Mouse (Mus musculus) hindbrain, embryonic 12.5 days (tissue): Measurements from ENCODE around the gene Vmn2r81. TPM values are rescaled to one million over a fixed set of nuclear protein-coding genes. Genes with fewer than 3 reads are reported as not detected.
"Not testable (repeated sequence)": the region's sequence is repeated elsewhere in the genome, so short reads cannot be mapped to it uniquely, and the experiment has no call there.

Experiments used
- ATAC-seq: fragments of 200-750 bp; cut with Nextera tagmentation; 2 replicates; pipeline ENCODE4 v1.8.0; 2017; ENCODE audit warnings: moderate TSS enrichment; ENCODE audit not compliant: low FRiP score
- H3K27ac ChIP-seq: fragments of 300-500 bp; sonication (generic); 2 replicates; pipeline ENCODE4 v1.5.1; 2016; ENCODE audit warnings: mild to moderate bottlenecking
- H3K27me3 ChIP-seq: fragments of 300-500 bp; sonication (generic); 2 replicates; pipeline ENCODE4 v1.6.1; 2016; ENCODE audit warnings: mild to moderate bottlenecking
- H3K36me3 ChIP-seq: fragments of 300-500 bp; sonication (generic); 2 replicates; pipeline ENCODE4 v1.6.1; 2016; ENCODE audit warnings: mild to moderate bottlenecking
- H3K4me1 ChIP-seq: fragments of 300-500 bp; sonication (generic); 2 replicates; pipeline ENCODE4 v1.6.1; 2016
- H3K4me2 ChIP-seq: fragments of 300-500 bp; sonication (generic); replicated peaks from 2 replicates; pipeline ENCODE4 v1.6.1; 2016; ENCODE audit warnings: mild to moderate bottlenecking
- H3K4me3 ChIP-seq: fragments of 300-500 bp; sonication (generic); 2 replicates; pipeline ENCODE4 v1.5.1; 2016; ENCODE audit warnings: mild to moderate bottlenecking
- H3K9ac ChIP-seq: fragments of 300-500 bp; sonication (generic); 2 replicates; pipeline ENCODE4 v1.6.1; 2016; ENCODE audit warnings: mild to moderate bottlenecking, moderate library complexity
- H3K9me3 ChIP-seq: fragments of 300-500 bp; sonication (generic); replicated peaks from 2 replicates; pipeline ENCODE4 v1.6.1; 2016; ENCODE audit warnings: mild to moderate bottlenecking
- WGBS: fragments of 180-500 bp; shearing (Covaris S2); methylation state at CpG from one replicate; pipeline ENCODE4 v1.1.7; 2016; 5-methylcytosine and 5-hydroxymethylcytosine counted together
- polyA plus RNA-seq: library from polyadenylated mRNA; unstranded; fragments of >200 nt; fragmentation: Nextera tagmentation; extraction: Ambion mirVana; gene quantifications from 2 replicates; pipeline ENCODE4 v1.2.1, GENCODE M21; 2016

Vmn2r81 gene
- polyA plus RNA-seq, result not detected in 2 replicates

DNA sequence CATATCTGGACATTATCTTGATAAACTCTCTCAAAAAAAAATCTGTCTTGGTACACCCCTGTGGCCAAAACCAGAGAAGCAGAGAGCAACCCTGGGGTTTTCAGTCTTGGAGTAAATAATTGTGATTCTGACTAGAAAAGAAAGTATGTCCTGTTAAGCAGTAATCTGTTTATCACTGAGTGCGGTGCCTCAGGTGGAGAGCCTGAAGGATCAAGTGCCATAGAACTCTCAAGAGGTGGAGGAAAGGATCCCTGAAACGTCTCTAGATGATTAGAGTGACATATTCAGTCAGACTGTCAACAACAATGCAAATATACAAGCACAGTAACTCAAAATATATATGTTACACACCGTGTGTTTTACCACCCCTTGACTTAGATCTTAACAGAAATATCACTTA, at the start of gene Vmn2r81:
Gene Vmn2r81 (plus strand): TSS at position 301 of the 400 bp plus-strand sequence.
- 69% methylated on average over 3 of the region's 3 CpGs for WGBS
- H3K27ac ChIP-seq, H3K36me3 ChIP-seq, H3K4me2 ChIP-seq, H3K27me3 ChIP-seq, H3K4me1 ChIP-seq, H3K9ac ChIP-seq, ATAC-seq, H3K4me3 ChIP-seq, H3K9me3 ChIP-seq: not testable (repeated sequence)

DNA sequence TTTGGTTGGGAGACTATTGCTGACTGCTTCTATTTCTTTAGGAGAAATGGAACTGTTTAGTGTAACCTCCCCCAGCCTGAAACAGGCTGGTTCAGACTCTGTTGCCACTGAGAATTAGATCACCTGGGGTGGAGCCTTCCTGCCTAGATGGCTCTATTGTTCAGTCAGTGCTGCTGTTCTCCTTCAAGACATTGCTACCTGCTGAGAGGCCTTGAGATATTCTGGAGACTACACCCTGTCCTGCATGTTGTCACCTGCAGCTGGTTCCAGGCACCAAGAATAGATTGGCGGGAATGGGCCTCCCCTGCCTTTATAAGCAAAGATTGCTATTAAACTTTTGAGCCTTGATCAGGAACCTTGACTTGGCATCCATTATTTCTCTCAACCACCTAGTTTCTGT, 47.5 kb upstream of the Vmn2r81 start:
- H3K27me3 ChIP-seq, result not testable (repeated sequence)

GRCm38 (mm10) chr10:79220432-79220831, 27.1 kb upstream of the Vmn2r81 start:
- Histone ChIP-seq H3K4me2 (no peak overlapping the region), H3K4me3 (no peak overlapping the region), H3K4me1 (no peaks in the 10 kb centered on the region), H3K27ac (no peak overlapping the region), H3K9ac (no peak overlapping the region), H3K9me3 (no peaks in the 10 kb centered on the region), H3K36me3 (no peaks in the 10 kb centered on the region), H3K27me3 (no peaks in the 10 kb centered on the region)
- ATAC-seq, result no peak

More for the DNA sequence above, 47.5 kb upstream of the Vmn2r81 start:
- H3K9ac ChIP-seq, H3K36me3 ChIP-seq, H3K9me3 ChIP-seq, H3K4me3 ChIP-seq, H3K4me1 ChIP-seq, H3K27ac ChIP-seq, H3K4me2 ChIP-seq, ATAC-seq: not testable (repeated sequence)
- WGBS, result 57% methylated on average over 1 of the region's 1 CpGs

DNA sequence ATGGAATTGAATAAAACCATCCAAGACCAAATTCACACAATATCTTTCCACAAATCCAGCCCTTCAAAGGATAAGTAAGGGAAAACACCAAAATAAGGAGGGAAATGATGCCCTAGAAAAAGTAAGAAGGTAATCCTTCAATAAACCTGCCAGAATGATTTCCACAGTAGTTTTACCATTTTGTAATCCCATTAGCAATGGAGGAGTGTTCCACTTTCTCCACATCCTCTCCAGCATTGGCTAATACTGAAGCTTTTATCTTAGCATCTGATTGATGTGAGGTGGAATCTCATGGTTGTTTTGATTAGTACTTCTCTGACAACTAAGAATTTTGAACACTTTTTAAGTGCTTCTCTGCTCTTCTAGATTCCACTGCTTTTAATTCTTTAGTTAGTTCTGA, 25.9 kb upstream of the Vmn2r81 start:
- Histone ChIP-seq H3K9ac (no peak overlapping the region), H3K9me3 (no peaks in the 10 kb centered on the region), H3K4me2 (no peak overlapping the region), H3K27me3 (no peaks in the 10 kb centered on the region), H3K27ac (no peak overlapping the region), H3K36me3 (no peaks in the 10 kb centered on the region), H3K4me1 (no peaks in the 10 kb centered on the region), H3K4me3 (no peak overlapping the region)
- no peak for ATAC-seq

GRCm38 (mm10) chr10:79222214-79222613, 25.3 kb upstream of the Vmn2r81 start:
- Histone ChIP-seq H3K4me1 (no peaks in the 10 kb centered on the region), H3K27ac (no peak overlapping the region), H3K36me3 (no peaks in the 10 kb centered on the region), H3K4me3 (no peak overlapping the region), H3K27me3 (no peaks in the 10 kb centered on the region), H3K9ac (no peak overlapping the region), H3K4me2 (no peak overlapping the region), H3K9me3 (no peaks in the 10 kb centered on the region)
- 74% methylated on average over 7 of the region's 7 CpGs for WGBS
- ATAC-seq, result no peak

DNA sequence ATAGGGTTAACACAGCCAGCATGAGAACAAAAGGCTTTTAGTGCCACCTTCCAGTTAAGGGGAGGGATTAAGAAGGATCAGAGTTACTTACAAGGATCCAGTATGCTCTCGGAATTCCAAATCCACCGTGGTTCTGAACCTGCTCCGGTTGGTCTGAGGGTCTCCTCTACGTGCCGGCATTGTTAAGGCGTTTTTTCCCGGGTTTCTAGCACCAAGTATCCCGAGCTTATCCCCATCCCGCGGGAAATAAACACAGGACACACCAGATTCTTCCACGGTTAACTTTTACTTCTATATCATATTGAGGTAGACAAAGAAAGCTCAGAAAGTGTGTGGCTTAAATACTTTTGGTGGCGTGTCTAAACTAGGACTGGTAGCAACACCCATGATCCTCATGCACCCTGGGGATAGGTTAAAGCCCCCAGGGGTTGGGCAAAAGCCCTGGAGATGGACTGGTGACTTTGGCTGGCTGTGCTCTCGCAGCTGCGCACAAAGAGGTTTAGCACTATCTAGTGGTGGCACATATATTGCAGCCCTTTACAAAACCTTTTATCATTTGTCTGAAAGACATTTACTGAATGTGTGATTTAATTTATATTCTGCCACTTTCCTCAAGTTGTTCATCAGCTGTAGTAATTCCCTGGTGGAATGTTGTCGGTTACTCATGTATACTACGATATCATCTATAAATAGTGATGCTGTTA, 74.7 kb downstream of the Vmn2r81 start:
- 5% methylated on average over 16 of the region's 16 CpGs for WGBS

GRCm38 (mm10) chr10:79322737-79323086, 75.2 kb downstream of the Vmn2r81 start:
- ATAC-seq, result peak; percentile 46; the same call in 1 of the 2 replicates
- H3K36me3 ChIP-seq, result no peaks in the 10 kb centered on the region
- no peaks in the 10 kb centered on the region for H3K4me1 ChIP-seq
- no peaks in the 10 kb centered on the region for H3K27me3 ChIP-seq
- H3K4me2 ChIP-seq, result no peak overlapping the region
- no peak overlapping the region for H3K4me3 ChIP-seq
- no peaks in the 10 kb centered on the region for H3K9me3 ChIP-seq
- H3K27ac ChIP-seq, result no peak overlapping the region
- H3K9ac ChIP-seq, result no peak overlapping the region

More for the DNA sequence above, 74.7 kb downstream of the Vmn2r81 start:
- H3K9ac ChIP-seq, H3K27me3 ChIP-seq, H3K4me1 ChIP-seq, H3K9me3 ChIP-seq, H3K27ac ChIP-seq, H3K36me3 ChIP-seq: not testable (repeated sequence)
- peak; percentile 68; the same call in 1 of the 2 replicates for ATAC-seq
- Histone ChIP-seq H3K4me2 (peak overlapping the region; percentile 40), H3K4me3 (peak overlapping the region; percentile 34)

Other genes starting within 250 kb of the Vmn2r81 start
- gene Olfr1351, start 235.2 kb upstream of the Vmn2r81 start, polyA plus RNA-seq, result not detected in 2 replicates
- 0.34 TPM in 1 of 2 replicates, not detected in the other for gene Olfr57, start 219.0 kb upstream of the Vmn2r81 start, polyA plus RNA-seq
- gene 2610008E11Rik, start 150.1 kb upstream of the Vmn2r81 start, polyA plus RNA-seq, result 53.3 and 56.2 TPM in 2 replicates
- gene Vmn2r80, start 98.9 kb upstream of the Vmn2r81 start, polyA plus RNA-seq, result not detected in 2 replicates
- not detected in 2 replicates for gene Vmn2r82, start 108.8 kb downstream of the Vmn2r81 start, polyA plus RNA-seq
- 0.05 TPM in 1 of 2 replicates, not detected in the other for gene Vmn2r83, start 221.0 kb downstream of the Vmn2r81 start, polyA plus RNA-seq